ENCODE assay signal across 15 mouse cellular contexts in genomic region chr14:61809716-61810437, GRCm38 (mm10).
A peak's percentile ranks its signal among the peaks of the same experiment; 100 is the strongest.
DNase-seq lines count a peak whose midpoint lies in the region; ATAC-seq lines count a peak whose summit lies in the region.
"Had no signal": no experiment of that assay in that cellular context is flagged by ENCODE, and none has a peak within 500 bp of the region (broad histone marks: within the 10 kb centered on the region; RNA-seq: fewer than 3 reads in every experiment).

No protein-coding gene starts in this region.

- peaks cover 36% of the 10 kb centered on the region for H3K4me1 ChIP-seq in limb, embryonic 12.5 days (replicated peaks)
- peaks cover 21% of the 10 kb centered on the region; the same call in 1 of the 2 replicates for H3K4me1 ChIP-seq in limb, embryonic 10.5 days
- peaks cover 10% of the 10 kb centered on the region; the same call in 1 of the 2 replicates for H3K4me1 ChIP-seq in hindbrain, embryonic 16.5 days (ENCODE audit: control insufficient read depth, insufficient read depth, low read depth, low read length)
- peaks cover 18% of the 10 kb centered on the region for H3K4me1 ChIP-seq in kidney, embryonic 15.5 days

- ATAC-seq in frontal cortex, adult (ENCODE audit: low TSS enrichment) = no peak
- ATAC-seq in limb, embryonic 12.5 days (ENCODE audit: insufficient number of reproducible peaks, insufficient read depth, low FRiP score, low TSS enrichment, low read depth) = no peak
- ATAC-seq in hindbrain, embryonic 16.5 days = peak; percentile 27; the same call in 1 of the 2 replicates
- ATAC-seq in kidney, embryonic 15.5 days (replicated peaks; ENCODE audit: low FRiP score) = no peak

- no peaks in the 10 kb centered on the region for H3K36me3 ChIP-seq in limb, embryonic 12.5 days
- no peaks in the 10 kb centered on the region for H3K36me3 ChIP-seq in limb, embryonic 10.5 days
- H3K36me3 ChIP-seq in hindbrain, embryonic 16.5 days (ENCODE audit: control insufficient read depth, insufficient read depth, low read length) = no peaks in the 10 kb centered on the region
- H3K36me3 ChIP-seq in kidney, embryonic 15.5 days = no peaks in the 10 kb centered on the region
- H3K36me3 ChIP-seq: forebrain, embryonic 12.5 days; G1E had no signal

- H3K27me3 ChIP-seq in limb, embryonic 12.5 days = no peaks in the 10 kb centered on the region
- no peaks in the 10 kb centered on the region for H3K27me3 ChIP-seq in limb, embryonic 10.5 days (ENCODE audit: low read depth, poor library complexity, severe bottlenecking)
- H3K27me3 ChIP-seq in hindbrain, embryonic 16.5 days (replicated peaks; ENCODE audit: control insufficient read depth, insufficient read depth, low read length) = no peaks in the 10 kb centered on the region
- H3K27me3 ChIP-seq in kidney, embryonic 15.5 days = no peaks in the 10 kb centered on the region
- H3K27me3 ChIP-seq: forebrain, embryonic 12.5 days had no signal

- no peak overlapping the region for H3K4me3 ChIP-seq in limb, embryonic 12.5 days (replicated peaks)
- H3K4me3 ChIP-seq in limb, embryonic 10.5 days = no peak overlapping the region
- no peak overlapping the region for H3K4me3 ChIP-seq in hindbrain, embryonic 16.5 days (ENCODE audit: low read length)
- no peak overlapping the region for H3K4me3 ChIP-seq in kidney, embryonic 15.5 days (replicated peaks)
- H3K4me3 ChIP-seq: forebrain, embryonic 12.5 days; megakaryocyte, embryonic 14.5 days had no signal

- H3K27ac ChIP-seq in limb, embryonic 12.5 days = peak overlapping the region; percentile 62
- no peak overlapping the region for H3K27ac ChIP-seq in limb, embryonic 10.5 days
- H3K27ac ChIP-seq in hindbrain, embryonic 16.5 days (ENCODE audit: low read depth, low read length) = no peak overlapping the region
- no peak overlapping the region for H3K27ac ChIP-seq in kidney, embryonic 15.5 days
- H3K27ac ChIP-seq: forebrain, embryonic 12.5 days had no signal

- peak overlapping the region; percentile 11 for H3K4me2 ChIP-seq in limb, embryonic 12.5 days
- no peak overlapping the region for H3K4me2 ChIP-seq in hindbrain, embryonic 16.5 days (ENCODE audit: low read length)
- H3K4me2 ChIP-seq in kidney, embryonic 15.5 days = no peak overlapping the region
- H3K4me2 ChIP-seq: forebrain, embryonic 12.5 days had no signal

- H3K9me3 ChIP-seq in limb, embryonic 12.5 days = no peaks in the 10 kb centered on the region
- no peaks in the 10 kb centered on the region for H3K9me3 ChIP-seq in limb, embryonic 10.5 days (replicated peaks)
- H3K9me3 ChIP-seq in hindbrain, embryonic 16.5 days (ENCODE audit: control insufficient read depth, low read length) = no peaks in the 10 kb centered on the region
- no peaks in the 10 kb centered on the region for H3K9me3 ChIP-seq in kidney, embryonic 15.5 days (replicated peaks)
- H3K9me3 ChIP-seq: forebrain, embryonic 12.5 days; G1E had no signal

- DNase-seq in frontal cortex, postnatal 36 days (ENCODE audit: low spot score in 2 of 2) = peak; percentile 19 to 48
- no peak for DNase-seq in limb, embryonic 10.5 days (ENCODE audit: low spot score)
- peak; percentile 61 for DNase-seq in right cerebral cortex, postnatal 14 days
- DNase-seq in T-cell, adult 2 months (ENCODE audit: low spot score) = no peak
- DNase-seq: cerebellum, adult 8-10 months; gastrocnemius, postnatal 25 days; kidney, postnatal 36 days; lung, adult 18-20 months had no signal

- 55% methylated on average over 10 of the region's 10 CpGs for WGBS in limb, embryonic 12.5 days
- WGBS in limb, embryonic 10.5 days = 83% methylated on average over 10 of the region's 10 CpGs
- WGBS in hindbrain, embryonic 16.5 days = 60% methylated on average over 10 of the region's 10 CpGs
- WGBS in kidney, embryonic 15.5 days = 66% methylated on average over 10 of the region's 10 CpGs

- H3K9ac ChIP-seq in limb, embryonic 12.5 days (replicated peaks) = no peak overlapping the region
- H3K9ac ChIP-seq in hindbrain, embryonic 16.5 days (ENCODE audit: low read depth, low read length) = no peak overlapping the region
- H3K9ac ChIP-seq in kidney, embryonic 15.5 days = no peak overlapping the region
- H3K9ac ChIP-seq: forebrain, embryonic 12.5 days had no signal

Comparison
In these comparisons a context has a peak if more than half of its experiments do, and no peak if none do; other contexts are left out.
1. DNase-seq: peak in frontal cortex, postnatal 36 days (2 of 2) and right cerebral cortex, postnatal 14 days (single experiment); none in limb, embryonic 10.5 days (single experiment) and T-cell, adult 2 months (single experiment).